Mouse (Mus musculus) cerebellum, adult 9-11 months (tissue): Measurements from ENCODE around the gene Tubgcp4.
"Not testable (repeated sequence)": the region's sequence is repeated elsewhere in the genome, so short reads cannot be mapped to it uniquely, and the experiment has no call there.

Source experiments
- DNase-seq: peaks from one replicate; pipeline ENCODE4 v3.0.0; 2022

The Tubgcp4 gene

DNA sequence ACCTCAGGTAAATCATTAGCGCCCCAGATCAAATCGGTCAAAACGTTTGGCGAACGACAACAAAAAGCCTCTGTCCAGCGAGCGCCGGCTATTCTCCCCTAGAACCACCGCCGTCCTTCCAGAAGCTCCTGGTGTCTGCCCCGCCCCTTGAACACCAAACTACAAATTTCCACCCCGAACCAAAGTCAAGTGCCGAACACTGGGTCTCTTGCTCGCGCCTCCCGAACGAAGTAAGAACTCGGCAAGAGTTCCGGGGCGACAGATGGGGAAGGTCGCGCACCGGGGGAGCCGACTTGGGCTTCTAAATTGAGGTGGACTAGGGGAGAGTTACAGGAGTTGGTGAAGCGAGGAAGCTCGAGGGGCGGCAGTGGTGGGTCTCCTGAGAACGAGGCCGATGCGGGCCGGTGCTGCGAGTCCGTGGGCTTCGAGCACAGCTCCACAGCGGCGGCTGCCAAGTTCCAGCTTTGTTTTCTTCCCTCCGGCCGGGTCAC lies at the start of gene Tubgcp4:
Gene Tubgcp4, plus strand, starts transcription at position 174 of the 491 bp plus-strand sequence.
- DNase-seq = no peak

DNA sequence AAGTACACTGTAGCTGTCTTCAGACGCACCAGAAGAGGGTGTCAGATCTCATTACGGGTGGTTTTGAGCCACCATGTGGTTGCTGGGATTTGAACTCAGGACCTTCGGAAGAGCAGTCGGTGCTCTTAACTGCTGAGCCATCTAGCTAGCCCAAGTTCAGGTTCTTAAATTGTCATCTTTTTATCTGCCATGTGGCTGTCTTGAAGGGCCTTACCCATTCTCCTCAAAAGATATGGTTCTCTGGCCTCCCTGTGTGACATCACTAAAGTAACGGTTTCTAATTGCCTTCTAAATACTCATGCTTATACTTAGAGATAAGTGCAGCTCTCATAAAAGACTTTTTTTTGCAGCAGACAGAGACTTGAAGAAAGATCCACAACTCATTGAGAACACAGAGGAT lies 44.2 kb upstream of the Tubgcp4 start:
- DNase-seq = not testable (repeated sequence)

- no peak for DNase-seq
Measured at GRCm38 (mm10) chr2:121127536-121127935, 42.9 kb upstream of the Tubgcp4 start.

- no peak for DNase-seq
Measured at GRCm38 (mm10) chr2:121128865-121129620, 41.4 kb upstream of the Tubgcp4 start.

DNA sequence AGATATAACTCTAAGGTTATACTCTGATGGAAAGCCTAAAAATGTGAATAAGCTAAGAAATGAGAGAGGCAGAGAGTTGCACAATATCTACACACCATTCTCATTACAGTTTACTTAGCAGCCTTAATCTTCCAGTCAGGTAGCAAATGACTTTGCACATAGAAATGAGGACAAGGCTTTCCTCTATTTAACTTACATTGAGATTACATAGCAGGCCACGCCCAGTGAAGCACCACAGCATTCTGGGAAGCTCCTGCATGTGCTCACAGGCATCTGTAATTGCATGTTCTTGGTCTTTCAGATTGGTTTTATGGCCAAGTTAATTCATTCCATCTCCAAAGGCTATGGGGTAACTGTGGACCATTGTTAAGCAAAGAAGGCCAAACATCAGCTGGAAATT lies 37.6 kb upstream of the Tubgcp4 start:
- no peak for DNase-seq

DNA sequence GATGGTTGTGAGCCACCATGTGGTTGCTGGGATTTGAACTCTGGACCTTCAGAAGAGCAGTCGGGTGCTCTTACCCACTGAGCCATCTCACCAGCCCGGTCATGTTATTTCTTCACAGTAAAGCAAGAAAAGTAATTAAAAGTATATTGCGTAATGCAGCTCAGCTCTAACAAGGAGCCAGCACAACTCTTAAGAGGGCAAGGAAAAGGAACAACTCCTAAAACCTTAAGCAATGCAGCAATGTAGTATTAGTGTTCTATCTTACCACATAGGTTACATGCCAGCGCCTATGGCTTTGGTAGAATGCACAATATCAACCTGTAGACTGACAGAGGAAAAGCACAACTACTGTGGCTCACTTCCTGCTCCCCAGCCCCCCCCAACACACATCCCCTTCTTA lies 33.1 kb upstream of the Tubgcp4 start:
- DNase-seq = no peak

DNA sequence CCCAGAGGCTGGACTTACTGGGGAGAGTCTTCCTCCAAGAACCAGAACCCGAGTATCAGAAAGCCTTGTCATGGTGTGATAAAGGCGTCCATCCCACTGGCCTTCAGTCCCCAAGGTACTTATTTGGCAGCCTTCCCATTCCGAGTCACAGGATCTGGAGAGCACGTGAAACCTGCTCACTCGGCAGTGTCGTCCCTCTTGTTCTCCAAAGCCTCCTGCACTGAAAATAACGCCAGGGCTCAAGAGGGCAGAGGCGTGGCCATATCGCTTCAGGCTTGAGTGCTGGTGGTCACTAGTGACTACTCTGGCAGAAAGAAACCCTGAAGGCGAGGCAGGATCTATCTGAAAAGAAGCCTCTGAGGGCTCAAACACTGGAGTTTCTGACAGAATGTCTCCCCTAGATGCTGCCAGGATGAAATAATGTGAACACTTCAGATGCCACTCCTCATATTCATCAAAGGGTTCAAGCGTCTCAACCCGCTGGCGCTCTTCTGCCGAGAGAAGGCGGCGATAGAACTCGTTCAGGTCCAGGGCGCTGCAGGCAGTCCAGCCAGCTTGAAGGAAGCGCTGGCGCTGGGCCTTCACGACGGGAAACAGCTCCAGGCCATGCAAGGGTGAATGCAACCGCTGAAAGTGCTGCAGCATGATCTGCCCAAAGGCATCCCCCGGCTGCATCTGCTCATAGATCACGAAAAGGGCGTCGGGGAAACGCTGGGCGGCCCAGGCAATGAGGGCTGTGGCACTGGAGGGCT lies 31.0 kb upstream of the Tubgcp4 start:
- peak; percentile 69 for DNase-seq

DNA sequence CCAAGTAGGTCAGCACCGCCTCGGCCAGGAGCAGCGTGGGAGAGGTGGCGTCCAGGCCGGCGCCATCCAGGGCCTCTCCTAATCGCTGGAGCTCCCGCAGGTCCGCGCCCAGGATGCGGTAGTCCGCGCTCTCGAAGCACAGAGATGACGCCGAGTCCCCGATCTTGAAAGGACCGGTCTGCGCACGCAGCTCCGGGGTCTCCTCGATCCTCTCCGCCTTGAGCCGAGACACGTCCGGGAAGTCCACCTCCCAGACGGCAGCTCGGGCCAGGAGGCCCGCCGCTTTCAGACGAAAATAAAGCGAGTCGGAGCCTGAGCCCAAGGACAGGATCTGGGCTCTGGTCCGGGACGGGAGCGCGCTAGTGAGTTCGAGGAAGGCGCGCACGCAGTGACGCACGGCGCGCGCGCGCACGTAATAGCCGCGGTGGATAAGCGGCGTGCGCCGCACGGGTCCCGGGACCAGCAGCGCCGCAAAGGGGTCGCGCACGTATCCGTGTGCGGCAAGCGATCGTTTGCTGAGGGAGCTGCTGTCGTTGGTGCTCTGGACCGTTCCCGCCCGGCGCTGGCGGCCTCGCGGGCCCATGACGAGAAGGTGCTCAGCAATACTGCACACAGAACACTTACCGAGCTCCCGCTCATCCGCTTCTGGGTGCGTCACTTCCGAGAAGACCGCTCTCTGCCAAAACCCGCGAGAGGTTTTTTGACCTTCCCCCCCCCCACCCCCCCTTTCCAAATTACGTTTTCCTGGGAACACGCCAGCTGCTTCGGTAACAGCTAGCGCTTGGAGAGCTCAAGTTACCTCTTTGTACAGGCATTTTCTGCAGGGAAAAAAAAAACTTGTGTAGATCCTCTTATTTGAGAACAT lies 30.2 kb upstream of the Tubgcp4 start, which contains the start of the genes Adal and Lcmt2:
Gene Adal, plus strand, starts transcription at position 411 of the 865 bp plus-strand sequence.
Gene Lcmt2, minus strand, starts transcription at position 636 of the 865 bp plus-strand sequence.
- DNase-seq = peak; percentile 94

GRCm38 (mm10) chr2:121141216-121142035 lies 29.0 kb upstream of the Tubgcp4 start:
- no peak for DNase-seq

GRCm38 (mm10) chr2:121142415-121142814 lies 28.0 kb upstream of the Tubgcp4 start:
- no peak for DNase-seq

GRCm38 (mm10) chr2:121149679-121150078 lies 20.8 kb upstream of the Tubgcp4 start:
- DNase-seq = no peak

- no peak for DNase-seq
Measured at GRCm38 (mm10) chr2:121153100-121153499, 17.4 kb upstream of the Tubgcp4 start.

DNA sequence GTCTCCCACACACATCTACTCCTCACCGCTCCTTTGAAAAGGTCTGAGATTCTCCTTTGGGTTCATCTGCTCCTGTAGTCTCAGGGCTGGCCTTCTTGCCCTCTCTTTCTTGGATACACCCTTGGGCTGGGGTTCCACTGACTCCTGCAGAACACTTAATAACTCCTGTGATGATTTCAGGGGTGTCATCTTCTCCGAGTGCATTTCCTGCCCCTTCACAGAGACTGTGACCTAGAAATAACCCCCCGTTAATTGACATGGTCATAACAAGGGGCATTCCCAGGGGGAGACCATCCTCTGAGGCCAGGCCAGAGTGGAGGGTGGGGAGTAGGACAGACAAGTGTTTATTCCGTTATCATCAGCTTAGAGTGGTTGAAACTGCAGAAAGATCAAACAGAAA lies 1.3 kb upstream of the Tubgcp4 start:
- no peak for DNase-seq

GRCm38 (mm10) chr2:121169902-121170301 lies 552 bp upstream of the Tubgcp4 start:
- peak; percentile 37 for DNase-seq

DNA sequence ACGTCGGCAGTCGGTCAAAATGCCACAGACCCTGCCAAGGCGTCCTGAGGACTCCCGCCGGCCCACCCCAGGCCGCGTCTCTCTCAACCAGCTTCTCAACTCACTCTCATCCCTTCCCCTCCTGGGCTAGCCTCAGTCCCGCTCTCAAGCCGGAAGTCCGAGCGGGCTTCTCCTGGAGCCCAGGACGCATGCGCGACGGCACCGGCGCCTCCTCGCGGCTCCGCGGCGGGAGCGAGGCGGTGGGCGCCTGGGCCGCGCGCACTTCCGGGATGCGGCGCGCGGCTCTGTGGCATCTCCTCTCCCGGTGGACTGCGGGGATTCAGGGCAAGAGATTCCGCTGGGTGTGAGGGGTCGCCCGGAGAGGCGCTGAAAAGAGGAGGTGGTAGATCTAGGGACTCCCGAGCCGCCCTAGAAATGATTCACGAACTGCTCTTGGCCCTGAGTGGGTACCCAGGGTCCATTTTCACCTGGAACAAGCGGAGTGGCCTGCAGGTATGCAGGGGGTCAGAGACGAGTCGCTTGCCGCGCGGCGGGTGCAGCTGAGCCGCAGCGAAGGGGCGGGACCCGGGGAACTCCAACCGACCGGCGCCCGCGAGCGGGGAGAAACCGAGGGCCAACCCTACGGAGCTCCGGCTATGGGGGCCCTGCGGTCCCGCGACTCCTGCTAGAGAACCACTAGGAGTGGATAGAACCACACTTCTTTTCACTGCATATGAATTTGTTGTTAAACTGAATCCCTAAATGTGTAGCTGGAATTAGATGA lies 707 bp downstream of the Tubgcp4 start, which contains the start of gene Zscan29:
Gene Zscan29, minus strand, starts transcription at position 146 of the 763 bp plus-strand sequence.
- DNase-seq = peak; percentile 87

DNA sequence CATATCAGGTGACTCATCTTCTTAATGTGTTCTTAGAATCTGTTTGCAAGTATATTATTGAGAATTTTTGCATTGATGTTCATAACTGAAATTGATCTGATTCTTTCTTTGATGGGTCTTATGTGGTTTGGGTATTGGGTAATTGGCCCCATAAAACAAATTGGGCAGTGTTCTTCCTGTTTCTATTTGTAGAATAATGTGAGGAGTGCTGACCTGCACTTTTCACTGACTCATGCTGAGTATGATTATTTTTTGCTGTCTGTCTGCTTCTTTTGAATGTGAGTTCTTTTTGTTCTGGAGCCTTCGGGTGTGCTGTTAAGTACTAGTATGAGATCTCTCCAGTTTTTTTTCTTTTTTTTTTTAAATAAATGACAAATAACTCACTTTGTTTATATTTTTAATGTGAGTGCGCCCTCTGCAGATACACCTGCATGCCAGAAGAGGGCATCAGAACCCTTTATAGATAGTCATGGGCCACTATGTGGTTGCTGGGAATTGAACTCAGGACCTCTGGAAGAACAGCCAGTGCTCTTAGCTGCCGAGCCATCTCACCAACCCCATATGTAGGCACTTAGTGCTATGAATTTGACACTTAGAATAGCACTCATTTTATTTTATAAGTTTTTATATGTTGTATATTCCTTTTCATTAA lies 8.5 kb downstream of the Tubgcp4 start:
- DNase-seq = no peak

- peak; percentile 87 for DNase-seq
Measured at GRCm38 (mm10) chr2:121183431-121183830, 13.0 kb downstream of the Tubgcp4 start.

GRCm38 (mm10) chr2:121184142-121184541 lies 13.7 kb downstream of the Tubgcp4 start:
- no peak for DNase-seq

DNA sequence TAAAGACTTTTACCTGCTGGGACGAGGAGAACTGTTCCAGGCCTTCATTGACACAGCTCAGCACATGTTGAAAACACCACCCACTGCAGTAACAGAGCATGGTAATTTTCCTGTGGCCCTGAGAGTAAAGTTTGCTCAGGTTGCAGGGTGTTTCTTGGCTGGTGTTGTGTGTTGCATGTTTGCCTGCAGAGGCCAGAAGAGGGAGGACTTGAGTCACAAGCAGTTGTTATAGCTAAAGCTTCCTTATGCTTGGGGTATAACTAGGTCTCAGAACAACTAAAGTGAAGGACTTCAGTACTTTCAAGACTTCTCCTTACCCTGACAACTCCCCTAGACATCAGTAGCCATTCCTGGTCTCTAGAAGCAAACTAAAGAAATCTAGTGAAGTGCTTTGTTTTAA lies 18.1 kb downstream of the Tubgcp4 start:
- DNase-seq = no peak

GRCm38 (mm10) chr2:121195466-121195865 lies 25.0 kb downstream of the Tubgcp4 start:
- DNase-seq = no peak
